Mouse (Mus musculus) heart, adult 2 months (tissue): ENCODE measurements around the gene Iah1.

Experiments
- CTCF ChIP-seq: fragments of 200-600 bp; IDR thresholded peaks from 2 replicates; pipeline ENCODE4 v1.8.1; 2022; ENCODE audit warnings: antibody characterized with exemption, mild to moderate bottlenecking, moderate library complexity
- POLR2A ChIP-seq: fragments of 200-500 bp; IDR thresholded peaks from 2 replicates; pipeline ENCODE4 v1.6.1; 2011; ENCODE audit warnings: mild to moderate bottlenecking, low read depth, low read length, control low read depth; ENCODE audit not compliant: insufficient read depth

- TF ChIP-seq POLR2A (no peak), CTCF (no peak)
Measured at GRCm38 (mm10) chr12:21326325-21326724, 10.1 kb downstream of the Iah1 start.
